Mouse (Mus musculus) lung, embryonic 15.5 days (tissue): ENCODE results near the gene Rnf4. TPM values are rescaled to one million over a fixed set of nuclear protein-coding genes. Genes with fewer than 3 reads are reported as not detected.

ENCODE experiments used
- ATAC-seq: fragments of 200-750 bp; cut with Nextera tagmentation; 2 replicates; pipeline ENCODE4 v1.8.0; 2017; ENCODE audit warnings: moderate number of reproducible peaks, borderline replicate concordance; ENCODE audit not compliant: low FRiP score, low TSS enrichment; ENCODE audit errors: extremely low read depth
- H3K27ac ChIP-seq: fragments of 300-500 bp; sonication (generic); 2 replicates; pipeline ENCODE4 v1.5.1; 2015; ENCODE audit warnings: moderate library complexity, mild to moderate bottlenecking, inconsistent platforms
- H3K27me3 ChIP-seq: fragments of 300-500 bp; sonication (generic); 2 replicates; pipeline ENCODE4 v1.6.1; 2015; ENCODE audit warnings: inconsistent platforms
- H3K36me3 ChIP-seq: fragments of 300-500 bp; sonication (generic); 2 replicates; pipeline ENCODE4 v1.6.1; 2015; ENCODE audit warnings: inconsistent platforms
- H3K4me1 ChIP-seq: fragments of 300-500 bp; sonication (generic); 2 replicates; pipeline ENCODE4 v1.6.1; 2015; ENCODE audit warnings: inconsistent platforms
- H3K4me2 ChIP-seq: fragments of 300-500 bp; sonication (generic); 2 replicates; pipeline ENCODE4 v1.6.1; 2015; ENCODE audit warnings: inconsistent platforms, mild to moderate bottlenecking, moderate library complexity
- H3K4me3 ChIP-seq: fragments of 300-500 bp; sonication (generic); 2 replicates; pipeline ENCODE4 v1.5.1; 2015; ENCODE audit warnings: mild to moderate bottlenecking, inconsistent platforms
- H3K9ac ChIP-seq: fragments of 300-500 bp; sonication (generic); 2 replicates; pipeline ENCODE4 v1.6.1; 2015; ENCODE audit warnings: inconsistent platforms
- H3K9me3 ChIP-seq: fragments of 300-500 bp; sonication (generic); 2 replicates; pipeline ENCODE4 v1.6.1; 2016; ENCODE audit warnings: inconsistent platforms
- WGBS: fragments of 180-500 bp; shearing (Covaris S2); methylation state at CpG from one replicate; pipeline ENCODE4 v1.1.7; 2015; 5-methylcytosine and 5-hydroxymethylcytosine counted together
- polyA plus RNA-seq: library from polyadenylated mRNA; unstranded; fragments of >200 nt; fragmentation: Nextera tagmentation; extraction: Ambion mirVana; gene quantifications from 2 replicates; pipeline ENCODE4 v1.2.1, GENCODE M21; 2015

Gene Rnf4
- polyA plus RNA-seq, 1 experiment from 2014 or later = 163 TPM

DNA sequence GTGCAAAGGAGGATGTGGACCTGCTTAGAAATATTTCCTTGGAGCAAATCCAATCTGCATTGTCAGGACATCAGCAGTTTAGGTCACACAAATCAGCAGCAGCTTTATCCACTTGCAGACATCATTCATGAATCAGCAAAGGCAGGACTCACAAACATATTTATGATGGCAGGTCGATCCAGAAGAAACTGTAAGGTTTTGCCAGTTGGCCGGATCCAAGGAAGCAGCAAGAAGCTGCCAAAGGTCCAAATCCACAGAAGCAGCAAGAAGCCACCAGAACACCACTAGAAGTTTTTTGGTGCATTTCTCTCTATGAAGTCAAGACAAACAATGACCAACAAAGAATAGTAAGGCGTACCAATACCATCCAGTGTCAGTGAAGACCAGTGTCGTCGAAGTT is 49.5 kb downstream of the Rnf4 start:
- Histone ChIP-seq H3K9ac (no peak overlapping the region), H3K9me3 (no peaks in the 10 kb centered on the region; the same call in 1 of the 2 replicates), H3K27ac (no peak overlapping the region), H3K27me3 (no peaks in the 10 kb centered on the region), H3K4me2 (no peak overlapping the region), H3K4me3 (no peak overlapping the region), H3K36me3 (peaks cover 8% of the 10 kb centered on the region; the same call in 1 of the 2 replicates), H3K4me1 (no peaks in the 10 kb centered on the region)
- ATAC-seq = no peak
- WGBS = 93% methylated on average over 5 of the region's 5 CpGs

DNA sequence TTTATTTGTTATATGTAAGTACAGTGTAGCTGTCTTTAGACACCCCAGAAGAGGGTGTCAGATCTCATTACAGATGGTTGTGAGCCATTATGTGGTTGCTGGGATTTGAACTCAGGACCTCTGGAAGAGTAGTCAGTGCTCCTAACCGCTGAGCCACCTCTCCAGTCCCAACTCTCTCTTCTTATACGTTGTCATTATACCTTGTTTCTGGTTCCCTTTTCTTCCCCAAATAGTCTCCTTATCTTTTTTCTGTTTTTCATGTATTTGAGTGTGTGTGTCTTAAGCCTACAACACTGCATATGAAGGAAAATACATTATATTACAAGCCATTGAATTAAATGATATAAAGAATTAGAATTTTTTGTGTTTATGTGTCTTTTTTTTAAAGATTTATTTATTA is 50.7 kb downstream of the Rnf4 start:
- H3K4me1 ChIP-seq = no peaks in the 10 kb centered on the region
- 100% methylated on average over 2 of the region's 2 CpGs for WGBS

DNA sequence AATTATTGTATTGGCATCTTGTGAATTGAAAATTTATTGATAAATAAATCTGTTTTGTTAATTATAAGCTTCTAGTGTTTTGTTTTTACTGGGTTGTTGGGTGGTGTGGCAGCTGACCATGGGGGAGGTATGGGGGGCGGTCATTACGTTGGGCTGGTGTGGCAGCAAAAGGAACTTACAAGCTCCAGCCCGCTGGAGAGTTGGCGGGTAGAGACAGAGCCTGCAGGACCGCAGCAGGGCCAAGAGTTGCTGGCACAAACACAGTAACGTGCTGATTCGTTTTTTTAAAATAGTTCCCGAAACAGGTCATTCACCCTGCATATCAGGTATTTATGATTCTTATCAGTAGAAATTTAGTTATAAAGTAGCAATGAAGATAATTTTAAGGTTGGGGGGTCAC is 57.2 kb downstream of the Rnf4 start:
- Histone ChIP-seq H3K27me3 (no peaks in the 10 kb centered on the region), H3K27ac (no peak overlapping the region), H3K9ac (no peak overlapping the region), H3K4me1 (0 out of 2 replicates have a peak, but pooled peaks cover 2% of the 10 kb centered on the region), H3K4me3 (no peak overlapping the region), H3K4me2 (no peak overlapping the region), H3K9me3 (no peaks in the 10 kb centered on the region), H3K36me3 (no peaks in the 10 kb centered on the region)
- no peak for ATAC-seq
- 92% methylated on average over 8 of the region's 8 CpGs for WGBS

More for the DNA sequence above, 50.7 kb downstream of the Rnf4 start:
- Histone ChIP-seq H3K4me2 (no peak overlapping the region), H3K27ac (no peak overlapping the region), H3K36me3 (peaks cover 8% of the 10 kb centered on the region; the same call in 1 of the 2 replicates), H3K9me3 (no peaks in the 10 kb centered on the region; the same call in 1 of the 2 replicates), H3K9ac (no peak overlapping the region), H3K27me3 (no peaks in the 10 kb centered on the region), H3K4me3 (no peak overlapping the region)
- no peak for ATAC-seq

DNA sequence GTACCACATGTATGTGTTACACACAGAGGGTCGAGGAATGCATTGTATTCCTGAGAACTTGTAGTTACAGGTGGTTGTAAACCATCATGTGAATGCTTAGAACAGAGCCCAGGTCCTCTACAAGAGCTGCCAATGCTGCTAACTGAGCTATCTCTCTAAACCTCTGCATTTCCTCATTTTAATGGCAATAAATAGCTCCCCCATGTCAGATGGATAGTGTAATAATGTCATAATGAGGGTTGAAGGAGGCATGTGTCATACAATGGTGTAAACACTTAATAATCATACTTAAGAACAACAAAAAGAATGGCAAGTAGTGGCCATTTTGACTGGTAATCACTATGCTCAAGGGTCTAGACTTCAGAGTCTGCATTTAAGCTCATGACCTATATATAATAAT is 59.3 kb downstream of the Rnf4 start:
- no peak overlapping the region for H3K4me2 ChIP-seq
- H3K9me3 ChIP-seq = no peaks in the 10 kb centered on the region
- 0 out of 2 replicates have a peak, but pooled peaks cover 5% of the 10 kb centered on the region for H3K4me1 ChIP-seq
- no peak overlapping the region for H3K4me3 ChIP-seq
- no peak overlapping the region for H3K9ac ChIP-seq
- ATAC-seq = no peak
- H3K27me3 ChIP-seq = no peaks in the 10 kb centered on the region
- H3K36me3 ChIP-seq = no peaks in the 10 kb centered on the region
- WGBS = 85% methylated on average over 1 of the region's 1 CpGs
- no peak overlapping the region for H3K27ac ChIP-seq

GRCm38 (mm10) chr5:34395850-34396540 is 59.9 kb downstream of the Rnf4 start:
- no peak for ATAC-seq
- 72% methylated on average over 2 of the region's 2 CpGs for WGBS
- Histone ChIP-seq H3K4me1 (0 out of 2 replicates have a peak, but pooled peaks cover 5% of the 10 kb centered on the region), H3K27ac (no peak overlapping the region), H3K36me3 (no peaks in the 10 kb centered on the region), H3K27me3 (no peaks in the 10 kb centered on the region), H3K4me2 (no peak overlapping the region), H3K9ac (no peak overlapping the region), H3K4me3 (no peak overlapping the region), H3K9me3 (no peaks in the 10 kb centered on the region)

GRCm38 (mm10) chr5:34397866-34398265 is 61.8 kb downstream of the Rnf4 start:
- H3K4me3 ChIP-seq = no peak overlapping the region
- no peak for ATAC-seq
- no peak overlapping the region for H3K27ac ChIP-seq
- H3K36me3 ChIP-seq = no peaks in the 10 kb centered on the region
- no peak overlapping the region for H3K9ac ChIP-seq
- H3K4me1 ChIP-seq = 0 out of 2 replicates have a peak, but pooled peaks cover 9% of the 10 kb centered on the region
- no peaks in the 10 kb centered on the region for H3K27me3 ChIP-seq
- 88% methylated on average over 2 of the region's 2 CpGs for WGBS
- no peaks in the 10 kb centered on the region for H3K9me3 ChIP-seq
- H3K4me2 ChIP-seq = no peak overlapping the region

GRCm38 (mm10) chr5:34398326-34398725 is 62.2 kb downstream of the Rnf4 start:
- Histone ChIP-seq H3K27ac (no peak overlapping the region), H3K4me1 (0 out of 2 replicates have a peak, but pooled peaks cover 9% of the 10 kb centered on the region), H3K4me2 (no peak overlapping the region), H3K9me3 (no peaks in the 10 kb centered on the region), H3K4me3 (no peak overlapping the region), H3K27me3 (no peaks in the 10 kb centered on the region), H3K9ac (no peak overlapping the region), H3K36me3 (no peaks in the 10 kb centered on the region)
- no peak for ATAC-seq
- 71% methylated on average over 1 of the region's 1 CpGs for WGBS

Other genes starting within 250 kb of the Rnf4 start
- gene Poln, start 166.8 kb upstream of the Rnf4 start, polyA plus RNA-seq = 0.60 and 1.2 TPM in 2 replicates
- 42.2 and 43.9 TPM in 2 replicates for gene Haus3, start 166.8 kb upstream of the Rnf4 start, polyA plus RNA-seq
- gene Mxd4, start 148.6 kb upstream of the Rnf4 start, polyA plus RNA-seq = 44.5 and 50.0 TPM in 2 replicates
- gene Zfyve28, start 47.8 kb upstream of the Rnf4 start, polyA plus RNA-seq = 0.20 and 0.64 TPM in 2 replicates
- gene Cfap99, start 47.7 kb upstream of the Rnf4 start, polyA plus RNA-seq = 0.14 and 0.24 TPM in 2 replicates
- 10.8 and 11.7 TPM in 2 replicates for gene Fam193a, start 33.6 kb downstream of the Rnf4 start, polyA plus RNA-seq
- gene Tnip2, start 177.7 kb downstream of the Rnf4 start, polyA plus RNA-seq = 18.2 and 21.5 TPM in 2 replicates
- gene Sh3bp2, start 189.5 kb downstream of the Rnf4 start, polyA plus RNA-seq = 6.9 and 8.1 TPM in 2 replicates
- gene Add1, start 237.4 kb downstream of the Rnf4 start, polyA plus RNA-seq = 204 and 206 TPM in 2 replicates